Mouse (Mus musculus) heart, adult 18-20 months (tissue): ENCODE measurements at regions not wholly inside any gene's neighbourhood (a gene's known extent, or its start where the extent isn't known, plus 50 kb on each side); places are given as distances from the start of the nearest gene placed in this dataset.

ENCODE experiments used
- DNase-seq, 2 experiments: peaks; one replicate each; pipeline ENCODE4 v3.0.0; 2021 to 2022; ENCODE audit warnings: mixed read lengths in 1 of 2

DNA sequence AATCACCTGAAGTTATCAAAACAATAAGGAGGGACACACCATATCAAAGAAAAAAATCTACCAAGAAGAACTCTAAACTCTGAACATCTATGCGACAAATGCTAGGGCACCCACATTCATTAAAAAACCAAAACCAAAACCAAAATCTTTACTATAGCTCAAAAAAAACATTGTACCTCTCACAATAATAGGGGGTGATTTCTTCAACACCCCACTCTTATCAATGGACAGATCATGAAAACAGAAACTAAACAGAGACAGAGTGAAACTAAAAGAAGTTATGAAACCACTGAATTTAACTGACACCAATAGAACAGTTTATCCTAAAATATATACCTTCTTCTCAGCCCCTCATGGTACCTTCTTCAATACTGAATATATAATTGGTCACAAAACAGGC is 1314.5 kb upstream of the Gm7489 start:
- no peak for DNase-seq

DNA sequence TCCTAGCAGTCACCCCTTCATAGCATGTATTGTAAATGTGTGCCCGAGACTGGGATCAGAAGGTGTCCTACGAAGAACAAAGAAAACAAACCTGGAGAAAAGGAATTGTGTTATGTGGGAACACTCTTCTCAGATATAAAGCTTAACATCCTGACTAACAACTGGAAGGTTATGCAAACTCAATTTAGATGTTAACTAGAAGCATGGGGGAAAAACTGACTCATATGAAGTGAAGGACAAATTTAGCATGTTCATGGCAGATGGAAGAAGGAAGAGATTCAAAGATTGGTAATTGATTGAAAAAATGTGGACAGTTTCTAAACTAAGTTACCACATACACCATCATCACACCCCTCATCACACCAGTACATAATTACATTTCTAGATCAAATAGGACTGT is 1307.1 kb upstream of the Gm7489 start:
- no peak for DNase-seq

DNA sequence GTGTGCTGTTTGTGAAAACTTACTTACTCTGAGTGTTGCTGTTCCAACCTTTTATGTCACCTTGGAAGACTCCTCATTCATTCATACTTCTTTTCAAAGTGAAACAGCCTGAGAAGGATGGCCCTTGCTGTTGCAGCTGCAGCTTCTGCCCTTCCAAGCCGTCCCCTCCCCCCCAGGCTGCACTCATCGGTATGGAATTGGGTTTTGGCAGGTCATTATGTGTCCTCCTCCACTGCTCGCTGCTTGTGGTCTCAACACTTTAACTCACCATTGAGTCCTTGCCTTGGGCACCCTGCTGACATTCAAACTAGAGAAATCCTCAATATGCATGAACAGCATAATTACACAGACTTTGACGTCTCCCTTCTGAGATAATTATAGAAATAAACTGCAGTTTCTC is 1295.3 kb upstream of the Gm7489 start:
- DNase-seq = no peak

DNA sequence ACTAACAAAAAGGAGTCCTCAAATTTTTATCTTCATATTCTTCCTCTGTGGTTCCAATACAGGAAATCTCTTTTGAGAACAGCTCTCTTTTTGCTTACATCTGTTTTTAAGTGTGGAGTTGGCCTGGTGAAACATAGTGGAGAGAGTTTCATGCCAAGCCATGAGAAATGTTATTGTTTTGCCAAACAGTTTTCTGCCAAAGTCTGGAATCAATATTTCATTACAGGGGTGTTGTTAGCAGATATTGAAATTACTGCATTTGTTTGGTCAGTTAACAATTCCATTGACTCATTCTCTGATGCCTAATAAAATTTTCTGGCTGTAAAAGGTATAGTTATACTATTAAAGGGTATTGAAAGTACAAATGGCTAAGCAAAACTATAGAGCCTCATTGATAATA is 1285.2 kb upstream of the Gm7489 start:
- DNase-seq = no peak

DNA sequence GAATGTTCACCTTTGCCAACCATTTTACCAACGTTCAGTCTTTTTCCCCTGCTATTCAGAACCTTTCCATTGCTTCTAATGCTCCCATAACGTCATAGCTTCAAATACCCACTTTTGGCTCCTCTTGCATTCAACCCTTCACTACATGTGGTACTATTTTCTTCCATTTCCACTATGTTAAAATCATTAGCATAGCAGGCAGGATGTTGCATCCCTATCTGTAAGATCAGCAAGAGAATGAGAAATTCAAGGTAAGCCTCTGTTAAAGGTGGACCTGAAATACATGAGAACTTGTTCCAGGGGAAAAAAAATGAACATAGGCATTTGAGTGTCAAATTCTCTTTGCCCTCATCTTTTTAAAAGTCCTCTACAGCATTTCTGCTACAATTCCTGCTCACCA is 1284.7 kb upstream of the Gm7489 start:
- DNase-seq = no peak

DNA sequence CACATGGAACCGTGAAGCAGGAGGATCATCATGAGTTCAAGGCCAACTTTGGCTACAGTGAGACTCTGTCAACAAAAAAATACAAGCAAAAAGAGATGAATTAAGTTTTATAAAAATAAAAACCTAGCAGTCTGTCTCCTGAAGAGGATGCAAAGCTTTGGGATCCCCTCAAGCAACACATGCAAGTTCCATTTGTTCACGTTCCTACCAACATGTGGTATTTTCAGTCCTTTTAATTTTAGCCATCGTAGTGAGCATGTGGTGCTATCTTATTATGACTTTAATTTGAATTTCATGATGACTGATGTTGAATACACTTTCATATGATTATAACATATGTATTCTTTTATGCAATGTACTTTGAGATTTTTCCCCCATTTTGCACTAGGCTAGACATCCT is 1244.9 kb upstream of the Gm7489 start:
- no peak for DNase-seq

DNA sequence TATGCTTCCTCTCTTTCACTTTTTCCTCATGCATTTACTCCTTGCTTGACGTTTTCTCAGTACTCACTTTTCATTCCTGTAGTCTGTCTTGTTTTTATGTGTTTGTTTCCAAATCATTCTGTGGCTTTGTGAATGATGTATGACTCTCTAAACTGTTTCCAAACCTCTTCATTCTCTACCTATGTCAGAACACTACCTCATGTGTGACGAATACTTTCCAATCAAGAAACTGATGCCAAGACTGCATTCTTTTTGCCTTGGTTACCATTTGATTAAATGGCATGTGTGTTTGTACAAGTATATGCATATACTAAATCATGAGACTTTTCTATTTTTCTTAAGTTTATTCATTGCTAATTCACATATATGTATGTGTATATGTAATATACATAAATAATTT is 1238.7 kb upstream of the Gm7489 start:
- DNase-seq = no peak

DNA sequence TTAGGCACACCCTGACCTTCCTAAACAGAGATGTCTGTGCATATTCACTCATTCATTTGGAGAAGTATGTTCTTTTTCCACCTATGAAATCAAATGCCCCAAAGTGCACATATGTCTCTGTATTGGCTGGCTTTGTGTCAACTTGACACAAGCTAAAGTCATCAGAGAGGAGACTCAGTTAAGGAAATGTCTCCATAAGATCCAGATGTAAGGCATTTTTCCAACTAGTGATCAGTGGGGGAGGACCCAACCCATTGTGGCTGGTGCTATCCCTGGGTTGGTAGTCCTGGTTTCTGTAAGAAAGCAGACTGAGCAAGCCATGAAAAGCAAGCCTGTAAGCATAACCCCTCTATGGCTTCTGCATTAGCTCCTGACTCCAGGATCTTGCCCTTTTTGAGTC is 1226.8 kb upstream of the Gm7489 start:
- no peak for DNase-seq
